Mouse (Mus musculus) ES-Bruce4 (cell line): ENCODE results near the gene Dennd4a. TPM values are rescaled to one million over a fixed set of nuclear protein-coding genes. Genes with fewer than 3 reads are reported as not detected.

Source experiments
- H3K27ac ChIP-seq: 2 replicates; pipeline ENCODE4 v1.5.1; 2012; ENCODE audit warnings: low read length, inconsistent platforms; ENCODE audit not compliant: insufficient read depth
- H3K27me3 ChIP-seq: 2 replicates; pipeline ENCODE4 v1.6.1; 2012; ENCODE audit warnings: mild to moderate bottlenecking, low read length, inconsistent platforms; ENCODE audit not compliant: control insufficient read depth, poor library complexity, insufficient read depth, severe bottlenecking
- H3K36me3 ChIP-seq: 2 replicates; pipeline ENCODE4 v1.6.1; 2012; ENCODE audit warnings: inconsistent platforms, mild to moderate bottlenecking, low read length, moderate library complexity; ENCODE audit not compliant: control insufficient read depth, poor library complexity, insufficient read depth, severe bottlenecking
- H3K4me1 ChIP-seq: one replicate; pipeline ENCODE4 v1.8.1; 2011; ENCODE audit warnings: low read length; ENCODE audit not compliant: control insufficient read depth, insufficient read depth
- H3K4me3 ChIP-seq: 2 replicates; pipeline ENCODE4 v1.5.1; 2011; ENCODE audit warnings: low read depth, mild to moderate bottlenecking, low read length
- H3K9ac ChIP-seq: 2 replicates; pipeline ENCODE4 v1.6.1; 2012; ENCODE audit warnings: low read depth, mild to moderate bottlenecking, inconsistent platforms; ENCODE audit not compliant: poor library complexity, severe bottlenecking
- H3K9me3 ChIP-seq: replicated peaks from 2 replicates; pipeline ENCODE4 v1.6.1; 2012; ENCODE audit warnings: mild to moderate bottlenecking, low read length, inconsistent platforms; ENCODE audit not compliant: control insufficient read depth, poor library complexity, insufficient read depth, severe bottlenecking
- CTCF ChIP-seq: IDR thresholded peaks from one replicate; pipeline ENCODE4 v1.8.1; 2011; ENCODE audit warnings: low read depth, low read length
- EP300 ChIP-seq: IDR thresholded peaks from 2 replicates; pipeline ENCODE4 v1.6.1; 2011; ENCODE audit warnings: low read depth, low read length; ENCODE audit not compliant: insufficient read depth
- POLR2A ChIP-seq: IDR thresholded peaks from one replicate; pipeline ENCODE4 v1.8.1; 2011; ENCODE audit warnings: low read length; ENCODE audit not compliant: insufficient read depth
- polyA plus RNA-seq: library from polyadenylated mRNA; stranded (reverse); fragments of >200 nt; gene quantifications from 2 replicates; pipeline ENCODE4 v1.2.4, GENCODE M21; 2011; ENCODE audit warnings: low read depth; ENCODE audit not compliant: missing spikeins, insufficient read depth, insufficient read length

The Dennd4a gene
- polyA plus RNA-seq, 1 experiment: 8.6 TPM

GRCm38 (mm10) chr9:64862687-64863086 lies 51.5 kb downstream of the Dennd4a start:
- no peak overlapping the region for H3K9ac ChIP-seq
- no peak for TF ChIP-seq CTCF
- TF ChIP-seq POLR2A: no peak
- no peak for TF ChIP-seq EP300
- no peaks in the 10 kb centered on the region for H3K27me3 ChIP-seq
- H3K36me3 ChIP-seq: no peaks in the 10 kb centered on the region
- no peak overlapping the region for H3K4me3 ChIP-seq
- H3K9me3 ChIP-seq: no peaks in the 10 kb centered on the region
- H3K27ac ChIP-seq: no peak overlapping the region
- no peaks in the 10 kb centered on the region for H3K4me1 ChIP-seq

GRCm38 (mm10) chr9:64886008-64886407 lies 74.9 kb downstream of the Dennd4a start:
- TF ChIP-seq CTCF: no peak
- no peak for TF ChIP-seq POLR2A
- no peak for TF ChIP-seq EP300
- no peak overlapping the region for H3K27ac ChIP-seq
- H3K27me3 ChIP-seq: no peaks in the 10 kb centered on the region
- no peak overlapping the region for H3K9ac ChIP-seq
- H3K4me1 ChIP-seq: no peaks in the 10 kb centered on the region
- H3K4me3 ChIP-seq: no peak overlapping the region
- no peaks in the 10 kb centered on the region for H3K36me3 ChIP-seq
- H3K9me3 ChIP-seq: no peaks in the 10 kb centered on the region

GRCm38 (mm10) chr9:64896605-64897004 lies 85.5 kb downstream of the Dennd4a start:
- H3K9me3 ChIP-seq: no peaks in the 10 kb centered on the region
- H3K36me3 ChIP-seq: no peaks in the 10 kb centered on the region
- no peak for TF ChIP-seq CTCF
- no peak for TF ChIP-seq POLR2A
- TF ChIP-seq EP300: no peak
- H3K27me3 ChIP-seq: no peaks in the 10 kb centered on the region
- no peak overlapping the region for H3K4me3 ChIP-seq
- H3K4me1 ChIP-seq: no peaks in the 10 kb centered on the region
- H3K9ac ChIP-seq: no peak overlapping the region
- no peak overlapping the region for H3K27ac ChIP-seq

- Histone ChIP-seq H3K9ac (no peak overlapping the region), H3K27ac (no peak overlapping the region), H3K27me3 (no peaks in the 10 kb centered on the region), H3K9me3 (no peaks in the 10 kb centered on the region), H3K36me3 (no peaks in the 10 kb centered on the region; the same call in 1 of the 2 replicates), H3K4me1 (no peaks in the 10 kb centered on the region), H3K4me3 (no peak overlapping the region)
- no peak for TF ChIP-seq POLR2A
- TF ChIP-seq CTCF: no peak
- TF ChIP-seq EP300: no peak
Measured at GRCm38 (mm10) chr9:64902866-64903265, 91.7 kb downstream of the Dennd4a start.

- no peak overlapping the region for H3K4me3 ChIP-seq
- no peak overlapping the region for H3K9ac ChIP-seq
- peak; percentile 69 for TF ChIP-seq CTCF
- TF ChIP-seq EP300: no peak
- TF ChIP-seq POLR2A: no peak
- H3K27me3 ChIP-seq: no peaks in the 10 kb centered on the region
- no peaks in the 10 kb centered on the region for H3K4me1 ChIP-seq
- H3K27ac ChIP-seq: no peak overlapping the region
- H3K36me3 ChIP-seq: no peaks in the 10 kb centered on the region; the same call in 1 of the 2 replicates
- no peaks in the 10 kb centered on the region for H3K9me3 ChIP-seq
Measured at GRCm38 (mm10) chr9:64903386-64903785, 92.2 kb downstream of the Dennd4a start.

GRCm38 (mm10) chr9:64904917-64905640 lies 93.9 kb downstream of the Dennd4a start:
- Histone ChIP-seq H3K9ac (no peak overlapping the region), H3K4me3 (no peak overlapping the region), H3K9me3 (no peaks in the 10 kb centered on the region), H3K27ac (no peak overlapping the region), H3K4me1 (no peaks in the 10 kb centered on the region), H3K27me3 (no peaks in the 10 kb centered on the region), H3K36me3 (no peaks in the 10 kb centered on the region; the same call in 1 of the 2 replicates)
- no peak for TF ChIP-seq CTCF
- TF ChIP-seq POLR2A: no peak
- TF ChIP-seq EP300: no peak
